Mouse (Mus musculus): Measurements from ENCODE around the gene Tnc.

GRCm38 (mm10) chr4:64087675-64088074 lies 40.9 kb upstream of the Tnc start:
- TF ChIP-seq POLR2A (IDR thresholded peaks at IDR 0.05; ENCODE audit: low read depth, low read length) (no peak), CTCF (IDR thresholded peaks at IDR 0.05; ENCODE audit: borderline replicate concordance, insufficient read depth, low read length) (no peak)

Data from embryonic fibroblast, embryonic 13.5 days (primary cell).